Mouse (Mus musculus) left cerebral cortex, adult 2 months (tissue): Measurements from ENCODE around the gene Gsc2. TPM values are rescaled to one million over a fixed set of nuclear protein-coding genes. Genes with fewer than 3 reads are reported as not detected.

ENCODE experiments used
- DNase-seq, 2 experiments: peaks; one replicate each; pipeline ENCODE4 v3.0.0; 2021 to 2022; ENCODE audit warnings: low spot score in 2 of 2, mixed read lengths in 1 of 2; ENCODE audit errors: extremely low spot score in 1 of 2
- H3K27ac ChIP-seq: fragments of 200-600 bp; 2 replicates; pipeline ENCODE4 v1.8.1; 2022
- H3K4me3 ChIP-seq: fragments of 200-600 bp; 2 replicates; pipeline ENCODE4 v1.8.1; 2022
- CTCF ChIP-seq: fragments of 200-600 bp; IDR thresholded peaks from 2 replicates; pipeline ENCODE4 v1.8.1; 2022; ENCODE audit warnings: antibody characterized with exemption, mild to moderate bottlenecking, moderate library complexity
- intact Hi-C: fragments of 180-260 bp; cut with DNase I; formaldehyde crosslinking; loops from one replicate; pipeline ENCODE4 v1.15.1; 2025
- total RNA-seq, 2 experiments: library from RNA; stranded (reverse); gene quantifications; 2 replicates each; pipeline ENCODE4 v1.2.3; 2021

The Gsc2 gene
- total RNA-seq, 2 experiments from 2014 or later: not detected

DNA sequence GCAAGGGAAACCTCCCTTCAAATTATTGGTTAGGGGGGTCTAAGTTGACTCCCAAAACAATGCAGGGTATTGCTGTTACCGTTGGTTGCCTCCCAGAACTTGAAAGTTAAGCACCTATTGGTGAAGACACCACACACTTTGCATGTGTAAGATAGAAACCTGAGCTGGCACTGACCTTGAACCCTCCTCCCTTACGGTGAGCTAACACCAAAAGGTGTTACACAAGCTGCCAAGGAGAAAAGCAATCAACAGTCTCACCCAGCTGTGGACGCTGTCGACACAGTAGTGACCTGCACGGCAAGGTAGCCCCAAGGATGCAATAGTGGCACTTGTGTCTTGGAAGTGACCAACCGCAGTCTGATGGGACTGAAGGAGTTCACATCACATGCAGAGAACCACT, 30.7 kb downstream of the Gsc2 start:
- Histone ChIP-seq H3K4me3 (no peak overlapping the region), H3K27ac (no peak overlapping the region)
- no peak for TF ChIP-seq CTCF
- no peak for DNase-seq
- intact Hi-C loops: no loop called here

DNA sequence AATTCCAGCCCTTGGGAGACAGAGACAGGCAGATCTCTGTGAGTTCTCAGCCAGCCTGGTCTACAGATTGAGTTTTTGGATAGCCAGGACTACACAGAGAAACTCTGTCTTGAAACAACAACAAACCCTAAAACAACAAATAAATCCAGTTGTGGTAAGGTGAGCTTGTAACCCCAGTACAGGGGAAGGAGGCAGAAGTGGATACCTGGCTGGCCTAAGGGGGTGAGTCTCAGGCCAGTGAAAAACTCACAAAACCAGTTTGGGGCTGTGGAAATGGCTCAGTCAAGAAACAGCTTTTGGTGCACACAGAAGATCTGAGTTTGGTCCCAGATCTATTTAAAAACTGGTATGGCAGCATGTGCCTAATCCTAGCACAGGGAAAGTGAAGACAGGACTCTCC, 32.7 kb downstream of the Gsc2 start:
- TF ChIP-seq CTCF: no peak
- intact Hi-C loops: no loop called here
- Histone ChIP-seq H3K4me3 (no peak overlapping the region), H3K27ac (no peak overlapping the region)
- DNase-seq: no peak

DNA sequence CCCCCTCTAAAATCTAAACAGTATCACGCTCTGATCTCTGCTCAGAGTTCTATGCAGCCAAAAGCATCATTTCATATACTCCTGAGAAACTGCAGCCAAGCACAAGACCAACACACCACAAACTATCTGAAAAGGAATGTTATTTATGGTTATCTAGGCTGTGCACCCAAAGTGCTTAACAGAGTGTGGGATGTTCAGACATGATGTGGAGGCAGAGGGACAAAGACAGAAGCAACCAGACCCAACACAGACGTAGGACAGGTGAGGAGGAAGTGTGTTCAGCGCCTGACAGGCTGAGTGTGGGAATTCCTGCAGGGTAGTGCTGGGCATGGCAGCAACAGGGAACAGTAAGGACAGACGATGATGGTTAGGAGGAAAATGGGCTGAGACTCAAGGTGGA, 35.3 kb downstream of the Gsc2 start:
- no peak for TF ChIP-seq CTCF
- no peak overlapping the region for H3K4me3 ChIP-seq
- intact Hi-C loops: no loop called here
- DNase-seq: no peak
- 0 out of 2 replicates have a peak overlapping the region, but pooled peaks have one; percentile 26 for H3K27ac ChIP-seq

DNA sequence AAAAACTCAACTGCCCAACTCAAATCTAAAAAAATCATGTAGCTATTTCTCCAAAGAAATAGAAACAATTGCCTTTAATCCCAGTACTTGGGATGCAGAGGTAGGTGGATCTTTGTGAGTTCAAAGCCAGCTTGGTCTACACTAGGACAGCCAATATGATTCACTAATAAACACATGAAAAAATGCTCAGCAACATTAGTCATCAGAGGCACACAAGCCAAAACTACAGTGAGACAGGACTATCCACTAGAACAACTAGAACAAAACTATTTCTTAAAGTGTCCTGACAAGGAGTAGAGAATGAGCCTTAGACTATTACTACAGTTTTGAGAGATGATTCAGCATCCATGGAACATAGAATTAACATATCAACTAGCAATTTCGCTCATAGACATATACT, 38.8 kb downstream of the Gsc2 start:
- no peak for DNase-seq
- intact Hi-C loops: no loop called here
- Histone ChIP-seq H3K27ac (no peak overlapping the region), H3K4me3 (no peak overlapping the region)
- no peak for TF ChIP-seq CTCF

DNA sequence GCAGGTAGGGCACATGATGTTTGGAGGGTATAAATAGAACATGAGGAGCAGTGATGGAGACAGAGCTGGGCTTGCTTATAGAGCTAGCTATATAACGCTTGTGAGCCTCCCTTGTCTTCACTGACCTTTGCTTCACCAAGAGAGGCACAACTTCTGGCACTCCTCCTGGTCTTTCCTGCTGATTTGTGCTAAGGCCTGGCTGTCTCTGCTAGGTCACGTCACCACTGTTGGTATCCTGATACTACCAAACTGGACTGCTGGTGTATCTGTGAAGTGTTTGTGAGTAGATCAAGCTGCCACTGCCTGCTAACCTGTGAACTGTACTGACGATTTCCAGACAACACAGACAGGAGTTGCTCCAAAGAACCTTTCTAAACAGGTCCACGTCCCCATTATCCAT, 39.7 kb downstream of the Gsc2 start:
- intact Hi-C loops: no loop called here
- no peak overlapping the region for H3K27ac ChIP-seq
- no peak for DNase-seq
- no peak for TF ChIP-seq CTCF
- H3K4me3 ChIP-seq: no peak overlapping the region

DNA sequence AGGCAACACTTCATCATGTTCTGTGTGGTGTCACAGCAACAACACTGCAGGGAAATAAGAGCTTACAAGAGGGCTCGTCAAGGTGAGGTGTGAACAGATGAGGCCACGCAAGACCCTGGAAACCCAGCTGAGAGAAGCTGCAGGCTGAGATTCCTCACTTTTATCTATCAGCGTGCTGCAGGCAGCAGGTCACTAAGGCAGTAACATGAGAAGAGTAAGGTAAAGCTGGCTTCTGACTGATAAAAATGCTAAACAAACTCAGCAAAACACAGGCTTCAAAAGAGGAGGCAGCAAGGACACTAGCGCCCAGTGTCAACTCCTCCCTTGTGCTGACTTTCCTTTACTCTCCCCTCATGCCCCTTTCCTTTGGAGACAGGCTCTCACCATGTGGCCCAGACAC, 41.9 kb downstream of the Gsc2 start:
- intact Hi-C loops: no loop called here
- Histone ChIP-seq H3K4me3 (no peak overlapping the region), H3K27ac (no peak overlapping the region)
- TF ChIP-seq CTCF: no peak
- DNase-seq: no peak

DNA sequence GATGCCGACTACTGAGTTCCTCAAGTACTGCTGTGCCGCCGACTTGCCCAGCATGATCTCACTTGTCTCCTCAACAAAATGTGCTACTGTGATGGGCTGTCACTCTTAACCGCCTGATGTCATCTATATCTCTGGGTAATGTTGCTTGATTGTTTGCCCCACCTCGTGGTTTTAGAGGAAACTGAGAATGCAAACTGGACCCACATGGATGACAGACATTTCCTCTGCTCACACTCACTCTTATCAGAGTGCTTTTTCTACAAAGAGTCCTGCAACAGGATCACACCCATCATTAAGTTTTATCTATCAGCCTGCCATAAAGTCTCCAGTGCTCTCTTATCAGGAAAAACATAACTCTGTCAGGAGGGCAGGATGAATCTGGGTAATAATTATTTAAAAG, 43.6 kb downstream of the Gsc2 start:
- no peak for DNase-seq
- TF ChIP-seq CTCF: no peak
- no peak overlapping the region for H3K27ac ChIP-seq
- no peak overlapping the region for H3K4me3 ChIP-seq
- intact Hi-C loops: no loop called here

DNA sequence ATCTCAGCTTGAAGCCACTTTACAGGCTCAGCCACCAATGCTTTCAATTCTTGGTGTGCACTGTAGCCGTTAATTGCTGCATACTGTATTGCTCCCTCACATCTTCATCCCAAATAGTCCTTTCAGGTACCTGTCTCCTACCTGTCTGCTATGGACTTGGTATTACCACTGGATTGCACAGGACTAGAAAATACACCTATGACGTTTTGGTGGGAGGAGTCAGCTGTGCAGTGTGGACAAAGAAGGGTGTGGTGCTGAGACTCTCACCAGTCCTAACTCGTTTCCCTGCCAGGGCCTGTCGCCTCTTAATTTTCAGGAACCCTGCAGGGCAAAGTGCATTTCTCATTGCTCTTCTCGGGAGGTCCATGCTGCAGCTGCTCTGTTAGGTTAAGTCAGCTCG, 49.1 kb downstream of the Gsc2 start:
- no peak for DNase-seq
- intact Hi-C loops: no loop called here
- no peak overlapping the region for H3K4me3 ChIP-seq
- no peak overlapping the region for H3K27ac ChIP-seq
- no peak for TF ChIP-seq CTCF

DNA sequence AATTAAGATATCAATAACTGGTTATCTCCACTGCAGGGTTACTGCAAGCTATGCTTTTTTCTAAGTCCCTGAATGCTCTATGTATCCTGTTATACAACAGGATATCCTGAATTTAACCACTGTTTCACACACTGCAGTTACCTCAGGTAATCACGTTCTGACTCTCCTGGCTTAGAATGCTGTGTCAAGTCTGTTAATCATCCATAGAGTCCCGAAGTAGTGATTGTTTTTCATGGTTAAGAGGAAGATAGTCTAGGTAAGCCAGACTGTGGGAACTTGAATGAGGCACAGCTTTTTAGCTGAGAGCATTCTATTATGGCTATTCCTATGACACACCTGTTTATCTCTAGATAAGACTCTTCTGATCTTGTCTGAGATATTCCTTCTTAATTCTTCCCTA, 49.6 kb downstream of the Gsc2 start:
- no peak for DNase-seq
- Histone ChIP-seq H3K27ac (no peak overlapping the region), H3K4me3 (no peak overlapping the region)
- no peak for TF ChIP-seq CTCF
- intact Hi-C loops: no loop called here

Other genes starting within 250 kb of the Gsc2 start
- 10 to 100 TPM; 76.9 to 83.4 TPM for gene Med15, start 182.2 kb downstream of the Gsc2 start, total RNA-seq
- 10 to 100 TPM; 84.9 to 86.0 TPM for gene Klhl22, start 155.4 kb downstream of the Gsc2 start, total RNA-seq
- 1 to 10 TPM; 2.8 to 5.9 TPM for gene Scarf2, start 117.8 kb downstream of the Gsc2 start, total RNA-seq
- gene B830017H08Rik, start 81.9 kb downstream of the Gsc2 start, total RNA-seq: 1 to 10 TPM; 3.4 to 4.1 TPM
- 10 to 100 TPM; 12.2 to 16.4 TPM for gene Car15, start 76.7 kb downstream of the Gsc2 start, total RNA-seq
- gene Gm20518, start 23.4 kb downstream of the Gsc2 start, total RNA-seq: 1 to 10 TPM; 2.3 to 3.2 TPM
- not detected for gene Tssk1, start 20.8 kb downstream of the Gsc2 start, total RNA-seq
- 10 to 100 TPM; 93.2 to 99.7 TPM for gene Dgcr2, start 16.5 kb downstream of the Gsc2 start, total RNA-seq
- gene Tssk2, start 16.4 kb downstream of the Gsc2 start, total RNA-seq: not detected
- 10 to 100 TPM; 27.8 to 31.8 TPM for gene Ess2, start 3.7 kb downstream of the Gsc2 start, total RNA-seq
- gene Slc25a1, start 13.2 kb upstream of the Gsc2 start, total RNA-seq: 10 to 100 TPM; 39.2 to 43.9 TPM
- not detected for gene Vpreb2, start 65.4 kb upstream of the Gsc2 start, total RNA-seq
- gene Dgcr6, start 137.8 kb upstream of the Gsc2 start, total RNA-seq: 10 to 100 TPM; 96.1 to 96.8 TPM
- gene Prodh, start 175.1 kb upstream of the Gsc2 start, total RNA-seq: 10 to 100 TPM; 38.9 to 40.8 TPM
- 100 to 1,000 TPM; 138 to 147 TPM for gene Rtn4r, start 212.6 kb upstream of the Gsc2 start, total RNA-seq